Mouse (Mus musculus) kidney, embryonic 16.5 days (tissue): Measurements from ENCODE around the gene Col20a1. TPM values are rescaled to one million over a fixed set of nuclear protein-coding genes. Genes with fewer than 3 reads are reported as not detected.

Experiments
- ATAC-seq: fragments of 200-750 bp; cut with Nextera tagmentation; 2 replicates; pipeline ENCODE4 v1.8.0; 2017; ENCODE audit warnings: moderate TSS enrichment; ENCODE audit not compliant: low FRiP score, low TSS enrichment
- H3K27ac ChIP-seq: fragments of 300-500 bp; sonication (generic); 2 replicates; pipeline ENCODE4 v1.5.1; 2014; ENCODE audit warnings: low read length
- H3K27me3 ChIP-seq: fragments of 300-500 bp; sonication (generic); 2 replicates; pipeline ENCODE4 v1.6.1; 2014; ENCODE audit warnings: low read length, control low read depth, mixed read lengths; ENCODE audit not compliant: insufficient read depth
- H3K36me3 ChIP-seq: fragments of 300-500 bp; sonication (generic); 2 replicates; pipeline ENCODE4 v1.6.1; 2014; ENCODE audit warnings: low read length, control low read depth, mixed read lengths; ENCODE audit not compliant: insufficient read depth
- H3K4me1 ChIP-seq: fragments of 300-500 bp; sonication (generic); 2 replicates; pipeline ENCODE4 v1.6.1; 2014; ENCODE audit warnings: low read length, control low read depth, mixed read lengths; ENCODE audit not compliant: insufficient read depth
- H3K4me2 ChIP-seq: fragments of 300-500 bp; sonication (generic); replicated peaks from 2 replicates; pipeline ENCODE4 v1.6.1; 2014; ENCODE audit warnings: low read depth, low read length
- H3K4me3 ChIP-seq: fragments of 300-500 bp; sonication (generic); 2 replicates; pipeline ENCODE4 v1.5.1; 2014; ENCODE audit warnings: mild to moderate bottlenecking, low read length
- H3K9ac ChIP-seq: fragments of 300-500 bp; sonication (generic); replicated peaks from 2 replicates; pipeline ENCODE4 v1.6.1; 2014; ENCODE audit warnings: low read length
- H3K9me3 ChIP-seq: fragments of 300-500 bp; sonication (generic); 2 replicates; pipeline ENCODE4 v1.6.1; 2016; ENCODE audit warnings: low read length, control low read depth
- WGBS: fragments of 180-500 bp; shearing (Covaris S2); extraction: QIAGEN DNeasy Blood & Tissue Kit; methylation state at CpG from one replicate; pipeline ENCODE4 v1.1.7; 2014; 5-methylcytosine and 5-hydroxymethylcytosine counted together
- polyA plus RNA-seq: library from polyadenylated mRNA; unstranded; fragments of >200 nt; fragmentation: Nextera tagmentation; extraction: Ambion mirVana; gene quantifications from 2 replicates; pipeline ENCODE4 v1.2.1, GENCODE M21; 2015

The Col20a1 gene
- polyA plus RNA-seq, 1 experiment from 2014 or later: 0.47 TPM

DNA sequence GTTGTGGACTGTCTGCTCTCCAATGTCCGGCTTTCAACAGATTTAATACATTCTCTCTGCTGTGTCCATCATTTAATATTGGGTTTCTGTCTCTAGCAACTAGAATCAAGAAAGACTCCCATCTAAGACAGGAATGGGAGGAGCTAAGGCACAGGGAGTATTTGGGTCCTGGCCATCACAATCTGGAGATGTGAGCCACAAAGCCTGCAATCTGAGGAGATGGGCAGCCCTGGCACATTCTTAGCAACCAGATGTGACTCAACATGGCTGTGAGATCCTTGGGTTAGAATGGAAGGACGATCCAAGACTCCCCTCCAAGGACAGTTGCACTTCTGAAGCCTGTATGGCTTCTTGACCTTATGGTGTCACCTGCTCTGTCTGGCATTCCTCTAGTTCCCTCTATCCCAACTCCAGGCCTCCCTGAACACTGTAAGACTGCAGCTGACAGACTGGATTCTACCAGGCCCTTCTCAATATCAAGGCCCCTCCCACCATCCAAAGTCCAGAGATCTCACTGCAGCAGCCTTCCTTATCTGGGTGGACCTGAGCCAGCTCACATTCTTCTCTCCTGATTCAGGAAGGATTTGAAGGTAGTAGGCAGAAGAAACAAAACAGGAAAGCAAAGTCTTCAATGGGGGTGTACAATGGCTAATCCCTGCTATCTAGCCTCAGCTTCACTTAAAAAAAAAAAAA lies 23.6 kb upstream of the Col20a1 start:
- no peak for ATAC-seq
- no peak overlapping the region for H3K27ac ChIP-seq
- H3K9me3 ChIP-seq: no peaks in the 10 kb centered on the region
- peaks cover 4% of the 10 kb centered on the region for H3K4me1 ChIP-seq
- WGBS: 74% methylated on average over 2 of the region's 2 CpGs
- no peaks in the 10 kb centered on the region for H3K27me3 ChIP-seq
- no peaks in the 10 kb centered on the region for H3K36me3 ChIP-seq
- no peak overlapping the region for H3K9ac ChIP-seq
- no peak overlapping the region for H3K4me3 ChIP-seq
- no peak overlapping the region for H3K4me2 ChIP-seq

- no peak for ATAC-seq
- H3K9me3 ChIP-seq: no peaks in the 10 kb centered on the region
- no peak overlapping the region for H3K4me2 ChIP-seq
- WGBS: 3% methylated on average over 5 of the region's 5 CpGs
- no peak overlapping the region for H3K9ac ChIP-seq
- peaks cover 11% of the 10 kb centered on the region for H3K4me1 ChIP-seq
- H3K4me3 ChIP-seq: no peak overlapping the region
- peaks cover 2% of the 10 kb centered on the region; the same call in 1 of the 2 replicates for H3K36me3 ChIP-seq
- H3K27ac ChIP-seq: no peak overlapping the region
- H3K27me3 ChIP-seq: no peaks in the 10 kb centered on the region
Measured at GRCm38 (mm10) chr2:180963956-180964355, 22.4 kb upstream of the Col20a1 start.

DNA sequence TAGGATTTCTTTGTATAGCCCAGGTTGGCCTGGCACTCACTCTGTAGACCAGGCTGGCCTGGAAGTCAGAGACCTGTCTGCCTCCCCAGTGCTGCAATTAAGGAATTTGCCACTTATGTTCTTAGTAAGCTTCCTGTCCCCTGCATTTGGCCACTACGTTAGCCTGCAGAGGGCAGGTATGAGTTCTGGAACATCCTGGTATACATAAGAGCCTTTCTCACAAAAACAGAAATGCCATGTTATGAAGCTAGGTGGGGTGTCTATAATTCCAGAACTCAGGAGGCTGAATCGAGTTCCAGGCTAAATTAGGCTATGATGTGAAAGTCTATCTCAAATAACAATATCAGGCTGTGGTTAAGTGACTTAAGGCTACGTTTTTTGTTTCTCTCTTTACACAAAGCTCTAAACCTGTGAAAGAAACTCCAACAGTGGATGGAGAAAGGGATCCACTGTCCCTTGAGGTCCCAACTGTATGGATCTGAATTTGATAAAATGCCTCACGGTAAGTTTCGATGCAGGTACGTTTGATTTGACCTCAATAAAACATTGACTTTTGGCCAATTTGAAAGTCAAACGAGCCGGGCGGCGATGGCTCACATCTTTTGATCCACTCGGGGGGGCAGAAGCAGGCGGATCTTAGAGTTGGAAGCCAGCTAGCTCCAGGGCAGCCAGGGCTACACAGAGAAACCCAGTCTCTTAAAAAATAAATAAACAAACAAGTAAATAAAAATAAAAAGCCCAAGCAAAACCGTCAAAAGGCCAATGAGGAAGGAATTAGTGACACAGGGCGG lies 20.0 kb upstream of the Col20a1 start:
- peak overlapping the region; percentile 94 for H3K9ac ChIP-seq
- no peaks in the 10 kb centered on the region for H3K27me3 ChIP-seq
- H3K36me3 ChIP-seq: peaks cover 13% of the 10 kb centered on the region
- ATAC-seq: no peak
- peak overlapping the region; percentile 73 for H3K4me3 ChIP-seq
- H3K4me2 ChIP-seq: peak overlapping the region; percentile 71
- no peaks in the 10 kb centered on the region for H3K9me3 ChIP-seq
- H3K4me1 ChIP-seq: peaks cover 11% of the 10 kb centered on the region
- H3K27ac ChIP-seq: peak overlapping the region; percentile 91
- 9% methylated on average over 14 of the region's 14 CpGs for WGBS

- Histone ChIP-seq H3K27ac (peak within 1 kb of the TSS; percentile 91), H3K36me3 (peaks cover 21% of the 10 kb centered on the region), H3K9ac (peak within 1 kb of the TSS; percentile 94), H3K27me3 (no peaks in the 10 kb centered on the region), H3K4me3 (peak within 1 kb of the TSS; percentile 73), H3K4me2 (peak within 1 kb of the TSS; percentile 71), H3K9me3 (no peaks in the 10 kb centered on the region), H3K4me1 (peaks cover 11% of the 10 kb centered on the region)
- under 1% methylated on average over 57 of the region's 57 CpGs for WGBS
- peak; percentile 95 for ATAC-seq
Measured at GRCm38 (mm10) chr2:180967010-180967763, 19.1 kb upstream of the Col20a1 start, which contains the start of gene Arfgap1. Gene Arfgap1, plus strand, starts transcription at chr2:180967225.

- no peak overlapping the region for H3K4me2 ChIP-seq
- no peaks in the 10 kb centered on the region for H3K4me1 ChIP-seq
- 61% methylated on average over 6 of the region's 6 CpGs for WGBS
- peaks cover 66% of the 10 kb centered on the region for H3K36me3 ChIP-seq
- H3K4me3 ChIP-seq: no peak overlapping the region
- H3K27me3 ChIP-seq: no peaks in the 10 kb centered on the region
- no peak overlapping the region for H3K9ac ChIP-seq
- H3K27ac ChIP-seq: no peak overlapping the region
- H3K9me3 ChIP-seq: no peaks in the 10 kb centered on the region
- ATAC-seq: no peak
Measured at GRCm38 (mm10) chr2:180981133-180981532, 5.2 kb upstream of the Col20a1 start.

DNA sequence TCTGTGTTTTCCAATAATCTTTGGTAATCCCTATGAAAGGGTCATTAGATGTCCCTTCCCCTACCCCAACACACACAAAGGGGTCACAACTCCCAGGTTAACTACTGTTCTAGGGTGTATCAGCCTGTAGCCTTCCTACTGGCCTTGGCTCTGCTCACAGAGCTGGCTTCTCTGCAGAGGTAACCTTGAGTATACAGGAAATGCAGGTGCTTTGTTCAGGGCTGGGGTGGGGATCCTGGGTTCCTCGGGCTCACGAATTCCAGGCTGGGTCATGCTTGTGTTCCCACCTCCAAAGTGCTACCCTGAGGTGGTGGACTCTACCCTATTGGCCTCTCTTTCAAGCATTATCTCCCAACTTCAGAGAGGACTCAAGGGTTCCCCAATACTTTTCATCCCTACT lies 700 bp upstream of the Col20a1 start:
- Histone ChIP-seq H3K4me3 (no peak overlapping the region), H3K27me3 (no peaks in the 10 kb centered on the region), H3K9me3 (no peaks in the 10 kb centered on the region), H3K4me2 (no peak overlapping the region), H3K4me1 (no peaks in the 10 kb centered on the region), H3K36me3 (peaks cover 22% of the 10 kb centered on the region), H3K9ac (no peak overlapping the region), H3K27ac (no peak overlapping the region)
- 89% methylated on average over 2 of the region's 2 CpGs for WGBS
- ATAC-seq: no peak

- no peak overlapping the region for H3K4me3 ChIP-seq
- no peaks in the 10 kb centered on the region for H3K27me3 ChIP-seq
- WGBS: 92% methylated on average over 1 of the region's 1 CpGs
- H3K27ac ChIP-seq: no peak overlapping the region
- H3K9me3 ChIP-seq: no peaks in the 10 kb centered on the region
- no peak overlapping the region for H3K9ac ChIP-seq
- ATAC-seq: no peak
- peaks cover 8% of the 10 kb centered on the region for H3K36me3 ChIP-seq
- no peak overlapping the region for H3K4me2 ChIP-seq
- H3K4me1 ChIP-seq: no peaks in the 10 kb centered on the region
Measured at GRCm38 (mm10) chr2:180987001-180987400, 666 bp downstream of the Col20a1 start.

- Histone ChIP-seq H3K27ac (no peak overlapping the region), H3K36me3 (peaks cover 3% of the 10 kb centered on the region; the same call in 1 of the 2 replicates), H3K4me1 (no peaks in the 10 kb centered on the region), H3K4me2 (no peak overlapping the region), H3K4me3 (no peak overlapping the region), H3K27me3 (no peaks in the 10 kb centered on the region), H3K9ac (no peak overlapping the region), H3K9me3 (no peaks in the 10 kb centered on the region)
- no peak for ATAC-seq
- 74% methylated on average over 5 of the region's 5 CpGs for WGBS
Measured at GRCm38 (mm10) chr2:180987432-180988030, 1.2 kb downstream of the Col20a1 start.

DNA sequence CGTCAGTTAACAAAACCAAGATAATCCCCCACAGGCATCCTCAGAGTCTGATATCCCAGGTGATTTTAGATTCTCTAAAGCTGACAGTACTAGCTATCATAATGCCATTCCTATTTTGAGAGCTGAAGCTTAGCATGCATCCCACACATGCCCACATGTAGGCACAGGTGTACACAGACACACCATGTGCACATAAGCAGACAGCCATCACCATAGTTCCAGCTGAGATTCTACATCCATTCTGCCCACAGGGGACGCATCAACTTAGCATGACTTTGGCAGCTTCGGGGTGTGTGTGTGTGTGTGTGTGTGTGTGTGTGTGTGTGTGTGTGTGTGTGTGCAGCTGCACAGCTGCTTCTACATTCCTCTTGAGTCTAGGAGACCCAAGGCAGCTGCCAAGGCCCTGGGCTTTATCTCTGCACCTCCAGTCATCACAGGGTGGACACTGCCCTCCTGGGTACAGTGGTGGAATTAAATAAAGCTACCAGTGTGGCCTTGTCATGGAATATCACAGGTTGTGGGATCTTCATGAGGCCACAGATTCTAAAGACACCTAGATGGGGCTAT lies 2.1 kb downstream of the Col20a1 start:
- Histone ChIP-seq H3K9ac (no peak overlapping the region), H3K27me3 (no peaks in the 10 kb centered on the region), H3K27ac (no peak overlapping the region), H3K4me3 (no peak overlapping the region), H3K4me1 (no peaks in the 10 kb centered on the region), H3K36me3 (no peaks in the 10 kb centered on the region), H3K9me3 (no peaks in the 10 kb centered on the region), H3K4me2 (no peak overlapping the region)
- no peak for ATAC-seq
- 72% methylated on average over 3 of the region's 3 CpGs for WGBS
